Mouse (Mus musculus): ENCODE measurements at regions not wholly inside any gene's neighbourhood (a gene's known extent, or its start where the extent isn't known, plus 50 kb on each side); places are given as distances from the start of the nearest gene placed in this dataset.

GRCm38 (mm10) chr10:106242180-106242579, 228.0 kb upstream of the Ppfia2 start:
- Histone ChIP-seq H3K36me3 (ENCODE audit: insufficient read depth, low read length) (no peaks in the 10 kb centered on the region), H3K4me1 (replicated peaks; ENCODE audit: low read depth, low read length) (no peaks in the 10 kb centered on the region), H3K9me3 (ENCODE audit: low read length) (no peaks in the 10 kb centered on the region), H3K4me3 (replicated peaks; ENCODE audit: low read length) (no peak overlapping the region), H3K27me3 (ENCODE audit: insufficient read depth, low read length) (no peaks in the 10 kb centered on the region)
- no peak for TF ChIP-seq POU5F1 (IDR thresholded peaks at IDR 0.05; ENCODE audit: borderline replicate concordance, low read length)

- Histone ChIP-seq H3K27me3 (ENCODE audit: insufficient read depth, low read length) (no peaks in the 10 kb centered on the region), H3K4me3 (replicated peaks; ENCODE audit: low read length) (no peak overlapping the region), H3K4me1 (replicated peaks; ENCODE audit: low read depth, low read length) (no peaks in the 10 kb centered on the region), H3K9me3 (ENCODE audit: low read length) (no peaks in the 10 kb centered on the region), H3K36me3 (ENCODE audit: insufficient read depth, low read length) (no peaks in the 10 kb centered on the region)
- TF ChIP-seq POU5F1 (IDR thresholded peaks at IDR 0.05; ENCODE audit: borderline replicate concordance, low read length) (no peak), CTCF (conservative IDR thresholded peaks at IDR 0.05; ENCODE audit: low read length) (no peak), NANOG (IDR thresholded peaks at IDR 0.05; ENCODE audit: borderline replicate concordance, low read length) (no peak)
These were observed 216.0 kb upstream of the Ppfia2 start for GRCm38 (mm10) chr10:106254106-106254505.

- Histone ChIP-seq H3K27me3 (ENCODE audit: insufficient read depth, low read length) (no peaks in the 10 kb centered on the region), H3K4me3 (replicated peaks; ENCODE audit: low read length) (no peak overlapping the region), H3K36me3 (ENCODE audit: insufficient read depth, low read length) (no peaks in the 10 kb centered on the region), H3K4me1 (replicated peaks; ENCODE audit: low read depth, low read length) (no peaks in the 10 kb centered on the region), H3K9me3 (ENCODE audit: low read length) (no peaks in the 10 kb centered on the region)
- no peak for TF ChIP-seq POU5F1 (IDR thresholded peaks at IDR 0.05; ENCODE audit: borderline replicate concordance, low read length)
These were observed 210.3 kb upstream of the Ppfia2 start for GRCm38 (mm10) chr10:106259811-106260210.

- H3K9me3 ChIP-seq (ENCODE audit: low read length) = peaks cover 10% of the 10 kb centered on the region
- TF ChIP-seq NANOG (IDR thresholded peaks at IDR 0.05; ENCODE audit: borderline replicate concordance, low read length) (no peak), POU5F1 (IDR thresholded peaks at IDR 0.05; ENCODE audit: borderline replicate concordance, low read length) (no peak), CTCF (conservative IDR thresholded peaks at IDR 0.05; ENCODE audit: low read length) (no peak)
- H3K4me1 ChIP-seq (replicated peaks; ENCODE audit: low read depth, low read length) = no peaks in the 10 kb centered on the region
- no peak overlapping the region for H3K4me3 ChIP-seq (replicated peaks; ENCODE audit: low read length)
- H3K27me3 ChIP-seq (ENCODE audit: insufficient read depth, low read length) = no peaks in the 10 kb centered on the region
- H3K36me3 ChIP-seq (ENCODE audit: insufficient read depth, low read length) = no peaks in the 10 kb centered on the region
These were observed 196.8 kb upstream of the Ppfia2 start for GRCm38 (mm10) chr10:106273335-106273734.

DNA sequence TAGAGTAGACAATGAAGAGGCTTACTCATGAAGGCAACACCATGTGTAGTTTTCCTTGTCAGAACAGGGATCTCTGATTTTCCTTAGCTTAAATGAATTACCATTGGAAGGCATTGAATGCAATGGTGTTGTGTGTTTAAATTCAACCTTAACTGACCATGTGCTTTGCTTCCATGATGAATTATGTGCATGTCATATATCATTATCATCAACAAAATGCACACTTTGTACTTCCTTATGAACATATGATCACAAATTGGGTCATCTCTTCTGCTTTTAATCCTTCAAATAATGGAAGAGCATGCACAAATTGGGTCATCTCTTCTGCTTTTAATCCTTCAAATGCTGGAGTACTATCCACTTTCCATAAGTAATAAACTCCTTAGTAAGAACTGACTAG, 180.2 kb upstream of the Ppfia2 start:
- Histone ChIP-seq H3K4me3 (replicated peaks; ENCODE audit: low read length) (no peak overlapping the region), H3K9me3 (ENCODE audit: low read length) (no peaks in the 10 kb centered on the region), H3K27me3 (ENCODE audit: insufficient read depth, low read length) (no peaks in the 10 kb centered on the region), H3K4me1 (replicated peaks; ENCODE audit: low read depth, low read length) (no peaks in the 10 kb centered on the region), H3K36me3 (ENCODE audit: insufficient read depth, low read length) (no peaks in the 10 kb centered on the region)
- TF ChIP-seq POU5F1 (IDR thresholded peaks at IDR 0.05; ENCODE audit: borderline replicate concordance, low read length) = no peak
- no peak for TF ChIP-seq NANOG (IDR thresholded peaks at IDR 0.05; ENCODE audit: borderline replicate concordance, low read length)
- no peak for TF ChIP-seq CTCF (conservative IDR thresholded peaks at IDR 0.05; ENCODE audit: low read length)

- Histone ChIP-seq H3K4me1 (replicated peaks; ENCODE audit: low read depth, low read length) (no peaks in the 10 kb centered on the region), H3K9me3 (ENCODE audit: low read length) (no peaks in the 10 kb centered on the region), H3K4me3 (replicated peaks; ENCODE audit: low read length) (no peak overlapping the region), H3K36me3 (ENCODE audit: insufficient read depth, low read length) (no peaks in the 10 kb centered on the region), H3K27me3 (ENCODE audit: insufficient read depth, low read length) (no peaks in the 10 kb centered on the region)
- TF ChIP-seq CTCF (conservative IDR thresholded peaks at IDR 0.05; ENCODE audit: low read length) = no peak
- no peak for TF ChIP-seq POU5F1 (IDR thresholded peaks at IDR 0.05; ENCODE audit: borderline replicate concordance, low read length)
- TF ChIP-seq NANOG (IDR thresholded peaks at IDR 0.05; ENCODE audit: borderline replicate concordance, low read length) = no peak
These were observed 179.4 kb upstream of the Ppfia2 start for GRCm38 (mm10) chr10:106290736-106291135.

GRCm38 (mm10) chr10:106295501-106295900, 174.6 kb upstream of the Ppfia2 start:
- TF ChIP-seq NANOG (IDR thresholded peaks at IDR 0.05; ENCODE audit: borderline replicate concordance, low read length) (no peak), CTCF (conservative IDR thresholded peaks at IDR 0.05; ENCODE audit: low read length) (no peak), POU5F1 (IDR thresholded peaks at IDR 0.05; ENCODE audit: borderline replicate concordance, low read length) (no peak)
- Histone ChIP-seq H3K4me3 (replicated peaks; ENCODE audit: low read length) (no peak overlapping the region), H3K4me1 (replicated peaks; ENCODE audit: low read depth, low read length) (no peaks in the 10 kb centered on the region), H3K9me3 (ENCODE audit: low read length) (no peaks in the 10 kb centered on the region), H3K27me3 (ENCODE audit: insufficient read depth, low read length) (no peaks in the 10 kb centered on the region), H3K36me3 (ENCODE audit: insufficient read depth, low read length) (no peaks in the 10 kb centered on the region)

- H3K27me3 ChIP-seq (ENCODE audit: insufficient read depth, low read length) = no peaks in the 10 kb centered on the region
- peaks cover 15% of the 10 kb centered on the region for H3K9me3 ChIP-seq (ENCODE audit: low read length)
- no peaks in the 10 kb centered on the region for H3K4me1 ChIP-seq (replicated peaks; ENCODE audit: low read depth, low read length)
- H3K36me3 ChIP-seq (ENCODE audit: insufficient read depth, low read length) = no peaks in the 10 kb centered on the region
- TF ChIP-seq CTCF (conservative IDR thresholded peaks at IDR 0.05; ENCODE audit: low read length) (no peak), NANOG (IDR thresholded peaks at IDR 0.05; ENCODE audit: borderline replicate concordance, low read length) (no peak)
- no peak overlapping the region for H3K4me3 ChIP-seq (replicated peaks; ENCODE audit: low read length)
These were observed 135.0 kb upstream of the Ppfia2 start for GRCm38 (mm10) chr10:106335166-106335565.

DNA sequence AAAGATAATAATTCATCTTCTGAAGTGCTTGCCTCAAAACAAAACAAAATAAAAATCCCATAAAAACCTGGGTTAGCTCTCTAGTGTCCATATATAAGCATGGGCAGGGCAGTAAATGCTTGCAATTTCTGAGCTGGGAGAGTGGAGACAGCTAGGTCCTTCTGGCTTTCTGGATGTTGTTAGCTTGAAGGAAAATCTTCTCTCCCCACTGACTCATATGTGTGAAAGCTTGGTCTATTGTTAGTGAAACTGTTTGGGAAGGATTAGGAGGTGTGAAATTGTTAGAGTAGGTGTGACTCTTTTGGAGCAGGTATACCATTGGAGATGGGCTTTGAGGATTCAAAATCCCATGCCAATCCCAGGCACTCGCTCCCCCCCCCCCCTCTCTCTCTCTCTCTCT, 118.5 kb upstream of the Ppfia2 start:
- Histone ChIP-seq H3K4me1 (replicated peaks; ENCODE audit: low read depth, low read length) (no peaks in the 10 kb centered on the region), H3K4me3 (replicated peaks; ENCODE audit: low read length) (no peak overlapping the region), H3K27me3 (ENCODE audit: insufficient read depth, low read length) (no peaks in the 10 kb centered on the region), H3K36me3 (ENCODE audit: insufficient read depth, low read length) (no peaks in the 10 kb centered on the region), H3K9me3 (ENCODE audit: low read length) (no peaks in the 10 kb centered on the region)
- no peak for TF ChIP-seq POU5F1 (IDR thresholded peaks at IDR 0.05; ENCODE audit: borderline replicate concordance, low read length)
- no peak for TF ChIP-seq CTCF (conservative IDR thresholded peaks at IDR 0.05; ENCODE audit: low read length)
- TF ChIP-seq NANOG (IDR thresholded peaks at IDR 0.05; ENCODE audit: borderline replicate concordance, low read length) = no peak
